Mouse (Mus musculus): ENCODE data around the gene Asb6.

DNA sequence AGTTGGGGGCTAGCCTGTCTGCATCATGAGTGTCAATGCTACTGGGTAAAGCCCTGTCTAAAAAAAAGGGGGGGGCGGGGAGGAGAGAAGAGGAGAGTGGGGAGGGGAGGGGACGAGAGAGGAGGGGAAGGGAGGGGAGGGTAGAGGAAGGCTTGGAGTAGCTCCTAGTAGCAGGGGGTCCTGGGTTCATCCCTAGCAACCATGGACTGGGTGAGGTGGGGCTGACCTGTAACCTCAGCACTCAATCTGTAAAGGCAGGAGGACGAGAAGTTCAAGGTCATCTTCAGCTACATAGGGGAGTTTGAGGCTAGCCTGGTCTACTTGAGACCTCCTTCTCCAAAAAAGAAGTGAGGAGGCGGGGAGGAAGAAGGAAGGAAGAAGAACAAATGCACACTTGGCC is 31.9 kb upstream of the Asb6 start:
- TF ChIP-seq CTCF (IDR thresholded peaks at IDR 0.05; ENCODE audit: control insufficient read depth, insufficient read depth, low read length) (no peak), POLR2A (IDR thresholded peaks at IDR 0.05; ENCODE audit: borderline replicate concordance, control insufficient read depth, low read depth, low read length) (no peak)
